Mouse (Mus musculus) intestine, postnatal 0 days (tissue): ENCODE measurements around the gene Cd3g. TPM values are rescaled to one million over a fixed set of nuclear protein-coding genes. Genes with fewer than 3 reads are reported as not detected.

ENCODE experiments used
- ATAC-seq: fragments of 200-750 bp; cut with Nextera tagmentation; 2 replicates; pipeline ENCODE4 v1.8.0; 2017; ENCODE audit warnings: mild to moderate bottlenecking, moderate TSS enrichment, moderate library complexity
- H3K27ac ChIP-seq: fragments of 300-500 bp; sonication (generic); 2 replicates; pipeline ENCODE4 v1.5.1; 2014; ENCODE audit warnings: mild to moderate bottlenecking, low read depth, low read length, moderate library complexity
- H3K27me3 ChIP-seq: fragments of 300-500 bp; sonication (generic); replicated peaks from 2 replicates; pipeline ENCODE4 v1.6.1; 2014; ENCODE audit warnings: low read length, mixed read lengths; ENCODE audit not compliant: control insufficient read depth, insufficient read depth
- H3K36me3 ChIP-seq: fragments of 300-500 bp; sonication (generic); 2 replicates; pipeline ENCODE4 v1.6.1; 2014; ENCODE audit warnings: mild to moderate bottlenecking, moderate library complexity; ENCODE audit not compliant: control insufficient read depth, insufficient read depth
- H3K4me1 ChIP-seq: fragments of 300-500 bp; sonication (generic); replicated peaks from 2 replicates; pipeline ENCODE4 v1.6.1; 2014; ENCODE audit warnings: antibody characterized with exemption, low read length, mixed read lengths; ENCODE audit not compliant: control insufficient read depth, insufficient read depth
- H3K4me2 ChIP-seq: fragments of 300-500 bp; sonication (generic); replicated peaks from 2 replicates; pipeline ENCODE4 v1.6.1; 2014; ENCODE audit warnings: low read depth, mild to moderate bottlenecking, moderate library complexity
- H3K4me3 ChIP-seq: fragments of 300-500 bp; sonication (generic); 2 replicates; pipeline ENCODE4 v1.5.1; 2014; ENCODE audit warnings: low read depth, low read length
- H3K9ac ChIP-seq: fragments of 300-500 bp; sonication (generic); 2 replicates; pipeline ENCODE4 v1.6.1; 2014; ENCODE audit warnings: mild to moderate bottlenecking, low read depth, low read length
- H3K9me3 ChIP-seq: fragments of 300-500 bp; sonication (generic); 2 replicates; pipeline ENCODE4 v1.6.1; 2016; ENCODE audit warnings: mixed run types; ENCODE audit not compliant: control insufficient read depth
- CTCF ChIP-seq: sonication (generic); IDR thresholded peaks from 2 replicates; pipeline ENCODE4 v1.5.1; 2016; ENCODE audit warnings: low read depth, mild to moderate bottlenecking, control low read depth, antibody characterized with exemption, moderate library complexity
- WGBS: fragments of 180-500 bp; shearing (Covaris S2); extraction: QIAGEN DNeasy Blood & Tissue Kit; methylation state at CpG from one replicate; pipeline ENCODE4 v1.1.7; 2014; 5-methylcytosine and 5-hydroxymethylcytosine counted together
- polyA plus RNA-seq: library from polyadenylated mRNA; unstranded; fragments of >200 nt; fragmentation: Nextera tagmentation; extraction: Ambion mirVana; gene quantifications from 2 replicates; pipeline ENCODE4 v1.2.1, GENCODE M21; 2015

The Cd3g gene
- polyA plus RNA-seq, 1 experiment from 2014 or later, result 0.61 TPM

GRCm38 (mm10) chr9:45000249-45000648 is 20.0 kb upstream of the Cd3g start:
- Histone ChIP-seq H3K4me3 (no peak overlapping the region), H3K4me2 (no peak overlapping the region), H3K9ac (no peak overlapping the region), H3K27me3 (0 out of 2 replicates have a peak, but pooled peaks cover 3% of the 10 kb centered on the region), H3K36me3 (no peaks in the 10 kb centered on the region), H3K4me1 (no peaks in the 10 kb centered on the region), H3K27ac (no peak overlapping the region), H3K9me3 (no peaks in the 10 kb centered on the region)
- WGBS, result 56% methylated on average over 3 of the region's 3 CpGs
- ATAC-seq, result no peak
- TF ChIP-seq CTCF, result no peak

DNA sequence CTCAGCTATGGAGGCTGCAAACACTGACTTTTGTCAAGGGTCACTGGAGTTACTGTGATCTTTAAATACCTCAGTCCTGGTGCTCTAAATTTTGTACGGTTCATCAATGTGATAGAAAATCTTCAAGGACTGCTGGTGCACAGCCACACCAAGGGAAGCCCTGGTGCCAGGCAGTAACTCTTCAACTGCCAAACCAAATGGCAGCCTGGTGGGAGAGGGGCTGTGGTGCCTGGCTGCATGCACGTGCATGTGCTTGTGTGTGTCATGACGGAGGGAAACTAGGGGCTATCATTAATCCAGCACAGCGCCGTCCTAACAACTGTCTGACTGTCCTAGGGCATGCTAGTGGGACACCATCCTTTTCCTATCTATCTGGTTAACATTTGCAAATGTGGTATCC is 19.5 kb upstream of the Cd3g start:
- Histone ChIP-seq H3K4me1 (no peaks in the 10 kb centered on the region), H3K36me3 (no peaks in the 10 kb centered on the region), H3K4me3 (no peak overlapping the region), H3K9me3 (no peaks in the 10 kb centered on the region), H3K9ac (no peak overlapping the region), H3K27ac (no peak overlapping the region), H3K4me2 (no peak overlapping the region), H3K27me3 (0 out of 2 replicates have a peak, but pooled peaks cover 3% of the 10 kb centered on the region)
- no peak for TF ChIP-seq CTCF
- WGBS, result 79% methylated on average over 5 of the region's 5 CpGs
- ATAC-seq, result no peak

DNA sequence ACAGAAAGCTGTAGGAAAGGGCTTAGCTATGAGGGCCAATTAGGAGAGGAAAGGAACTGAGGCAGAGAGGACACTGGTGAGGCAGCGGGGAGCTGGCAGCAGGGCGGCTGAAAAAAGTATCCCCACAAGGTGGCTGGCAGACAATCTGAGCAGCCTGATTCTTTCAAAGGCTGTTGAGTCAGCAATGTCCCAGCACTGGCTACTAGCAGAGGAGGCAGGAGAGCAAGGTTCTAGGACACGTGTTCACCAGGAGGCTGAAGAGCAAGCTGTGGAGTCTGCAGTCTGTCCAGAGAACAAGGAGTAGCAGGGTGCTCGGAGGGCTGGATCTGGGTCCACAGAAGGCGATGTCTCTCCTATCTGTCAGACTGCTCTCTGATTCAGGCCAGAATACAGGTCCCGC is 18.9 kb upstream of the Cd3g start:
- WGBS, result 55% methylated on average over 6 of the region's 6 CpGs
- Histone ChIP-seq H3K27me3 (0 out of 2 replicates have a peak, but pooled peaks cover 3% of the 10 kb centered on the region), H3K9me3 (no peaks in the 10 kb centered on the region), H3K4me2 (no peak overlapping the region), H3K4me1 (no peaks in the 10 kb centered on the region), H3K4me3 (no peak overlapping the region), H3K9ac (no peak overlapping the region), H3K27ac (no peak overlapping the region), H3K36me3 (no peaks in the 10 kb centered on the region)
- TF ChIP-seq CTCF, result peak; percentile 31; the same call in 1 of the 2 replicates
- peak; percentile 56 for ATAC-seq

DNA sequence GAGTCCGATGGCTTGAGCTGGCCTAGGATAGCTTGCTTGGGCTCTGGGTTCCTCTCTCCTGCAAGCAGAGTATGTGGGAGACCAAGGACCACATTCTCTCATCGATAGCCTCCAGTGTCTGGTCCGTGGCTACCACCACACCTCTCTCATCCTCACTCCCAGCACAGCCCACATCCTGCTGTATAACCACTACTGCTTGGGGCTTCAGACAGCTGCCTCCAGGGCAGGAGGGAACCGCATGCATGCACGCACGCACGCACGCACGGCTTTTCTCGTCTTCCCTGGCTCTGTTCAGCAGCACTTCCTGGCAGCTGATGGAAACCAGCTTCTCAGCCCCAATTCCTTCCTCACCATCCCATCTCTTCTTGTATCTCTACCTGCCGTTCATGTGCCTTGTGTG is 17.9 kb upstream of the Cd3g start:
- WGBS, result 51% methylated on average over 11 of the region's 11 CpGs
- H3K4me3 ChIP-seq, result no peak overlapping the region
- H3K27ac ChIP-seq, result no peak overlapping the region
- no peaks in the 10 kb centered on the region for H3K9me3 ChIP-seq
- no peak overlapping the region for H3K4me2 ChIP-seq
- no peak for TF ChIP-seq CTCF
- H3K36me3 ChIP-seq, result no peaks in the 10 kb centered on the region
- H3K9ac ChIP-seq, result no peak overlapping the region
- H3K4me1 ChIP-seq, result no peaks in the 10 kb centered on the region
- 0 out of 2 replicates have a peak, but pooled peaks cover 3% of the 10 kb centered on the region for H3K27me3 ChIP-seq
- no peak for ATAC-seq

DNA sequence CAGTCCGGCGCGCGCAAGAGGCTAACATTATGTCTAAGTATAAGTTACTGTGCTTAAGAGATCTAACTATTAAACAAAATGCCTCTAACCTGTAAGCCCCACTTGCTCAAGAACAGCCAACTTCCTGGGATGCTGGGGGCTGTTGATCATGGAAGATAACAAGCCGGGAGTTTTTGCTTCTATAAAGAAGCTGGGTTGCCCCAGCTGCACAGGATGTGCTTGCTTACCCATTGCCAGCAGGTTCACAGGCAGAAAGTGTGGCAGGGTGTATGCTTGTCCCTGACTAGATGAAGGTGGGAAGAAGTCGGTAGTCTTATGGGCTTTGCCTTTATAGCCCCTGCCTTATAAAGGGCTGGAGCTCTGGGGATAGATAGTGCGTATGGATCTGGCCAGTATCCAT is 16.4 kb upstream of the Cd3g start:
- Histone ChIP-seq H3K27me3 (no peaks in the 10 kb centered on the region), H3K36me3 (no peaks in the 10 kb centered on the region), H3K4me3 (no peak overlapping the region), H3K4me1 (no peaks in the 10 kb centered on the region), H3K4me2 (no peak overlapping the region), H3K9ac (no peak overlapping the region), H3K27ac (no peak overlapping the region), H3K9me3 (no peaks in the 10 kb centered on the region)
- WGBS, result 93% methylated on average over 7 of the region's 7 CpGs
- no peak for ATAC-seq
- TF ChIP-seq CTCF, result no peak

DNA sequence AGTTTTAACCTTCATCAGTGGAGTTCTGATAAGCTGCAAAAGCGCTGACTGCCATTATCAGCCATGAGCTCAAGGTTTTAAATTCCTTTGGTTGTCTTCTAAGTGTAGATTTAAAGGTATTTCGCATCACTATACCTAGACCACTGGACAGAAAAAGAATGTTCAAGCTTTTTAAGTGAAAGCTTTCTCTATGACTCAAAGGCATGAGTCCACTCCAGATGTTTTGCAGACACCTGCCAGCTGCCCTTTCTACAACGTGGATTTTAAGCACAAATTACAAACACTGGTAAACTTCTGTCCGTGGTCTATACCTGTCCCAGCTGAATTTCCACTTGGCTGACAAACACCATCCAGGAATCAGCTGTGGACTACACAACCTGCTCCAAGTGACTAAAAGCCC is 14.7 kb upstream of the Cd3g start:
- Histone ChIP-seq H3K27me3 (no peaks in the 10 kb centered on the region), H3K9me3 (no peaks in the 10 kb centered on the region), H3K4me3 (no peak overlapping the region), H3K27ac (no peak overlapping the region), H3K36me3 (no peaks in the 10 kb centered on the region), H3K4me1 (no peaks in the 10 kb centered on the region), H3K4me2 (no peak overlapping the region), H3K9ac (no peak overlapping the region)
- 66% methylated on average over 4 of the region's 4 CpGs for WGBS
- no peak for TF ChIP-seq CTCF
- ATAC-seq, result no peak

GRCm38 (mm10) chr9:44993268-44993667 is 13.0 kb upstream of the Cd3g start:
- Histone ChIP-seq H3K27me3 (no peaks in the 10 kb centered on the region), H3K4me1 (no peaks in the 10 kb centered on the region), H3K36me3 (no peaks in the 10 kb centered on the region), H3K4me3 (no peak overlapping the region), H3K9me3 (no peaks in the 10 kb centered on the region), H3K9ac (no peak overlapping the region), H3K27ac (no peak overlapping the region), H3K4me2 (no peak overlapping the region)
- no peak for TF ChIP-seq CTCF
- 91% methylated on average over 2 of the region's 2 CpGs for WGBS
- ATAC-seq, result no peak
